Mouse (Mus musculus): ENCODE results near the gene Cnot2. TPM values are rescaled to one million over a fixed set of nuclear protein-coding genes. Genes with fewer than 3 reads are reported as not detected.

Cnot2 gene
- polyA plus RNA-seq, 1 experiment, result 88.1 TPM

- Histone ChIP-seq H3K4me1 (ENCODE audit: control insufficient read depth, insufficient read depth, low read length) (peaks cover 7% of the 10 kb centered on the region), H3K4me3 (replicated peaks; ENCODE audit: insufficient read depth, low read depth, low read length) (no peak overlapping the region), H3K27me3 (ENCODE audit: control insufficient read depth, insufficient read depth, low read length) (no peaks in the 10 kb centered on the region), H3K27ac (ENCODE audit: insufficient read depth, low read length) (no peak overlapping the region)
- TF ChIP-seq POLR2A (IDR thresholded peaks at IDR 0.05; ENCODE audit: borderline replicate concordance, insufficient read depth, low read length), result no peak
- 0 out of 2 replicates have a peak, but pooled peaks have one; percentile 15 for TF ChIP-seq CTCF (IDR thresholded peaks at IDR 0.05; ENCODE audit: borderline replicate concordance, insufficient read depth, low read depth, low read length)
- WGBS, result 58% methylated on average over 2 of the region's 2 CpGs
- DNase-seq, result no peak
Observed at GRCm38 (mm10) chr10:116554434-116554833, 26.9 kb downstream of the Cnot2 start.

DNA sequence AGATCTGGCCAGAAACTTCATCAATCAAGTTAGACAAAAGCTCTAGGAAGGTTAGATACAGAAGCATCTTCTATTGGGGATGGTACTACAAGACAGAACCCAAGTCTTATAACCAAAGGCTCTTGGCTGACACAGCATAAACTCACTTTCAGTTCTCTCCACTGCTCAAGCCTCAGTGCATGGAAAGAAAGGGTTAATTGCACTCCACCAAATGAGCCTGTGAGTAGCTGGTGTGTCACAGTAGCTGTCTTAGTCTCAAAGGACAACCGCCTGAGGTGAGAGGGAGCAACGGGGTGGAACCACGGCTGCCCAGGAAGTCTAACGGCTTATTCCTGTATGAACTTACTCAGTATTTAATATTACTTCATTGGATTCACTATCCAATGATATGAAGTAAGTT is 33.4 kb downstream of the Cnot2 start:
- no peak for DNase-seq
- Histone ChIP-seq H3K27me3 (ENCODE audit: control insufficient read depth, insufficient read depth, low read length) (no peaks in the 10 kb centered on the region), H3K4me1 (ENCODE audit: control insufficient read depth, insufficient read depth, low read length) (peaks cover 7% of the 10 kb centered on the region), H3K4me3 (replicated peaks; ENCODE audit: insufficient read depth, low read depth, low read length) (no peak overlapping the region), H3K27ac (ENCODE audit: insufficient read depth, low read length) (no peak overlapping the region)
- TF ChIP-seq POLR2A (IDR thresholded peaks at IDR 0.05; ENCODE audit: borderline replicate concordance, insufficient read depth, low read length), result no peak
- TF ChIP-seq CTCF (IDR thresholded peaks at IDR 0.05; ENCODE audit: borderline replicate concordance, insufficient read depth, low read depth, low read length), result no peak
- 47% methylated on average over 4 of the region's 4 CpGs for WGBS

DNA sequence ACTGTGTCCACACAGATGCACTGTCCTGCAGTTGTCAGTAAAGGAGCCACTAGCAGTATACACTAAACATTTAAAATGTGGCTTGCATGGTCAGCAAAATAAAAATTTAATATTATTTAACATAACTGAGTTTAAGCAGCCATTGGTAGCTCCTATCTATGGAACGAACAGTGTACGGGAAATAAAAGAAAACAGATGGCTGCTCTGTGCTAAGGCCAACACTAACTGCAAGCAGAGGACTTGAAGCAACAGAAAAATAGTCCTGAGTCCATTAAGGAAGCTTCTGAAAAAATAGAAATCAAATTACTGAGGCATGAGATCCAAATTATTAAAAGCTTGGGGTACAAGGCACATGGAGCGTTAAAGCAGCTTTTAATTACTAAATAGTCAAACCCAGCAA is 35.1 kb downstream of the Cnot2 start:
- 14% methylated on average over 3 of the region's 3 CpGs for WGBS
- H3K4me1 ChIP-seq (ENCODE audit: control insufficient read depth, insufficient read depth, low read length), result peaks cover 10% of the 10 kb centered on the region

DNA sequence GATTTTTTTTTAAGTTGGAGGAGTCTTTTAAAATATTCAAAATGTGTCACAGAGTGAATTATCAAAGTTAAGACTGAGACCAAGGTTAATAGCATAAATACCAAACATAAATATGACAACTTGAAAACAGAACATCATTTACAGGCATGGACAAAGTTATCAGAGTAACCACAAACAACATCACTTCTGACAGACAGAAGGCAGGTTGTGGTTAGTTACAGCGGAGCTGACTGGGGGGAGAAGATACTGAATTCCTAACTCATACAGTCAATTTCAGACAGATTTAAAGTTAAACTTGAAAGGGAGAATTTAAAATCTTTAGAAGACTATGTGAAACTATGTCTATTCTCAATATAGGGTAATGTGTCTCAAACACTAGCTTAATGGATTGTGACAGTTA is 38.2 kb downstream of the Cnot2 start:
- WGBS, result 79% methylated on average over 1 of the region's 1 CpGs
- H3K4me3 ChIP-seq (replicated peaks; ENCODE audit: insufficient read depth, low read depth, low read length), result no peak overlapping the region
- H3K4me1 ChIP-seq (ENCODE audit: control insufficient read depth, insufficient read depth, low read length), result peaks cover 18% of the 10 kb centered on the region
- H3K27ac ChIP-seq (ENCODE audit: insufficient read depth, low read length), result no peak overlapping the region
- H3K27me3 ChIP-seq (ENCODE audit: control insufficient read depth, insufficient read depth, low read length), result no peaks in the 10 kb centered on the region
- DNase-seq, result no peak
- no peak for TF ChIP-seq CTCF (IDR thresholded peaks at IDR 0.05; ENCODE audit: borderline replicate concordance, insufficient read depth, low read depth, low read length)
- no peak for TF ChIP-seq POLR2A (IDR thresholded peaks at IDR 0.05; ENCODE audit: borderline replicate concordance, insufficient read depth, low read length)

More for the DNA sequence above, 35.1 kb downstream of the Cnot2 start:
- Histone ChIP-seq H3K27me3 (ENCODE audit: control insufficient read depth, insufficient read depth, low read length) (no peaks in the 10 kb centered on the region), H3K27ac (ENCODE audit: insufficient read depth, low read length) (no peak overlapping the region), H3K4me3 (replicated peaks; ENCODE audit: insufficient read depth, low read depth, low read length) (no peak overlapping the region)
- peak; percentile 36 to 38 for DNase-seq
- no peak for TF ChIP-seq CTCF (IDR thresholded peaks at IDR 0.05; ENCODE audit: borderline replicate concordance, insufficient read depth, low read depth, low read length)
- no peak for TF ChIP-seq POLR2A (IDR thresholded peaks at IDR 0.05; ENCODE audit: borderline replicate concordance, insufficient read depth, low read length)

- TF ChIP-seq CTCF (IDR thresholded peaks at IDR 0.05; ENCODE audit: borderline replicate concordance, insufficient read depth, low read depth, low read length) (no peak), POLR2A (IDR thresholded peaks at IDR 0.05; ENCODE audit: borderline replicate concordance, insufficient read depth, low read length) (no peak)
- no peaks in the 10 kb centered on the region for H3K27me3 ChIP-seq (ENCODE audit: control insufficient read depth, insufficient read depth, low read length)
- H3K4me3 ChIP-seq (replicated peaks; ENCODE audit: insufficient read depth, low read depth, low read length), result no peak overlapping the region
- H3K27ac ChIP-seq (ENCODE audit: insufficient read depth, low read length), result peak overlapping the region; percentile 48; the same call in 1 of the 2 replicates
- peaks cover 22% of the 10 kb centered on the region for H3K4me1 ChIP-seq (ENCODE audit: control insufficient read depth, insufficient read depth, low read length)
- 47% methylated on average over 5 of the region's 5 CpGs for WGBS
- peak in 1 of 2 experiments; percentile 62 for DNase-seq
Observed at GRCm38 (mm10) chr10:116540750-116541149, 40.6 kb downstream of the Cnot2 start.

DNA sequence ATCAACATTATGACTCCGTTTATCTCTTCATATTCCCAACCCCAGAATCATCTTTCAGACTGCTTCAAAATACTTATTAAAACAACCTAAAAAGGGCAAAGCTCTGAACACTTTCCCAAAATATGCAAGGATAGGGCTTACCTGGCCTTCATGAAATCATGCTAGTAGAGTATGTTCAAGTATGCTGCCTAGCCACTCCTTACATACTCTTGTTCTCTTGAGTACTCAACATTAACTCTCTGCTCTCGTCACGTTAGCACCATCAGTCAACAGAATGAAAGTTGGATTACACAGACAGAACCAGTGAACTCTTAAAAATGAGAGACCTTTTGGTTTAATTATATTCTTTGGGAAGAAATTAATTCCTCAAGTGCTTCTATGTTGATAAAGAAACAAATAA is 43.8 kb downstream of the Cnot2 start:
- 94% methylated on average over 3 of the region's 3 CpGs for WGBS
- H3K27ac ChIP-seq (ENCODE audit: insufficient read depth, low read length), result no peak overlapping the region

DNA sequence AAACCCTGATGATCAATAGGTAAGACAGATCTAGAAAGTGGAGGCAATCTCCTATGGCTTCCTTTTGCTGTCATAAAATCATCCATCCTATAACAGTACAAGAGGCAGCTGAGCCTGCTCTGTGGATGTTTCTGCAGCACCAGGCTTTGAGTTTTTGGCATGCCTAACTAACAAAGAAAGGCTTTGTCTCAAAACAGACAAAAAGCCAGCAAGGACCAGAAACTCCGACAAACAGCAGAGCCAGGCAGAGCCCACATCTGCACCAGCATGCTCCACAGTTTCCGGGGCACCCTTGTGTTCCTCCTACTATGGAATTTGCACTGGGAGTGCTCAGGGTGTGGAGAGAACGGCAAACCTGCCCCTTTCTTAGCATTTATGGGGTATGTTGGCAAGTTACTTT is 47.0 kb downstream of the Cnot2 start:
- no peak overlapping the region for H3K27ac ChIP-seq (ENCODE audit: insufficient read depth, low read length)
- peaks cover 20% of the 10 kb centered on the region for H3K4me1 ChIP-seq (ENCODE audit: control insufficient read depth, insufficient read depth, low read length)
- DNase-seq, result no peak
- 37% methylated on average over 3 of the region's 3 CpGs for WGBS
- H3K4me3 ChIP-seq (replicated peaks; ENCODE audit: insufficient read depth, low read depth, low read length), result no peak overlapping the region
- no peak for TF ChIP-seq POLR2A (IDR thresholded peaks at IDR 0.05; ENCODE audit: borderline replicate concordance, insufficient read depth, low read length)
- TF ChIP-seq CTCF (IDR thresholded peaks at IDR 0.05; ENCODE audit: borderline replicate concordance, insufficient read depth, low read depth, low read length), result no peak
- no peaks in the 10 kb centered on the region for H3K27me3 ChIP-seq (ENCODE audit: control insufficient read depth, insufficient read depth, low read length)

More for the DNA sequence above, 43.8 kb downstream of the Cnot2 start:
- DNase-seq, result no peak
- Histone ChIP-seq H3K27me3 (ENCODE audit: control insufficient read depth, insufficient read depth, low read length) (no peaks in the 10 kb centered on the region), H3K4me3 (replicated peaks; ENCODE audit: insufficient read depth, low read depth, low read length) (no peak overlapping the region), H3K4me1 (ENCODE audit: control insufficient read depth, insufficient read depth, low read length) (peaks cover 31% of the 10 kb centered on the region)
- TF ChIP-seq POLR2A (IDR thresholded peaks at IDR 0.05; ENCODE audit: borderline replicate concordance, insufficient read depth, low read length) (no peak), CTCF (IDR thresholded peaks at IDR 0.05; ENCODE audit: borderline replicate concordance, insufficient read depth, low read depth, low read length) (no peak)

- H3K27me3 ChIP-seq (ENCODE audit: control insufficient read depth, insufficient read depth, low read length), result no peaks in the 10 kb centered on the region
- peaks cover 14% of the 10 kb centered on the region for H3K4me1 ChIP-seq (ENCODE audit: control insufficient read depth, insufficient read depth, low read length)
- no peak overlapping the region for H3K4me3 ChIP-seq (replicated peaks; ENCODE audit: insufficient read depth, low read depth, low read length)
- 67% methylated on average over 3 of the region's 3 CpGs for WGBS
- DNase-seq, result no peak
- no peak overlapping the region for H3K27ac ChIP-seq (ENCODE audit: insufficient read depth, low read length)
- no peak for TF ChIP-seq CTCF (IDR thresholded peaks at IDR 0.05; ENCODE audit: borderline replicate concordance, insufficient read depth, low read depth, low read length)
- no peak for TF ChIP-seq POLR2A (IDR thresholded peaks at IDR 0.05; ENCODE audit: borderline replicate concordance, insufficient read depth, low read length)
Observed at GRCm38 (mm10) chr10:116532561-116532960, 48.8 kb downstream of the Cnot2 start.

All from cerebellum, adult 2 months (tissue).